ENCODE assay signal across 25 mouse cellular contexts in genomic region chr3:135817124-135817523, GRCm38 (mm10).
"Had no signal": no experiment of that assay in that cellular context is flagged by ENCODE, and none has a peak within 500 bp of the region (broad histone marks: within the 10 kb centered on the region; RNA-seq: fewer than 3 reads in every experiment).

No protein-coding gene starts in this region.

- H3K4me3 ChIP-seq: gastrocnemius, adult 2 months; heart, embryonic 10.5 days; heart, embryonic 12.5 days; hindbrain, embryonic 10.5 days; hindbrain, embryonic 12.5 days; intestine, embryonic 15.5 days; limb, embryonic 13.5 days; limb, embryonic 15.5 days; liver, embryonic 12.5 days had no signal

- ATAC-seq: hindbrain, embryonic 16.5 days; inflammation-experienced regulatory T-cells, adult 6 months; intestine, embryonic 15.5 days; intestine, postnatal 0 days; liver, embryonic 12.5 days had no signal

- H3K9me3 ChIP-seq: heart, embryonic 10.5 days; hindbrain, embryonic 10.5 days; hindbrain, embryonic 12.5 days; intestine, embryonic 15.5 days; limb, embryonic 13.5 days; limb, embryonic 15.5 days; liver, embryonic 12.5 days had no signal

- H3K4me2 ChIP-seq: heart, embryonic 12.5 days; hindbrain, embryonic 12.5 days; hindbrain, embryonic 14.5 days; intestine, embryonic 15.5 days; limb, embryonic 13.5 days; limb, embryonic 15.5 days; liver, embryonic 12.5 days had no signal

- DNase-seq: gastrocnemius, adult 2 months; gastrocnemius, postnatal 14 days; gastrocnemius, postnatal 36 days; heart, adult 18-20 months; heart, postnatal 10 days; heart, postnatal 4 days; kidney, adult 18-20 months; kidney, adult 8-10 months; kidney, postnatal 10 days; kidney, postnatal 36 days; layer of hippocampus, adult 9-11 months; layer of hippocampus, postnatal 36 days; left cerebral cortex, postnatal 4 days had no signal

- H3K27ac ChIP-seq: gastrocnemius, adult 2 months; heart, embryonic 10.5 days; hindbrain, embryonic 10.5 days; hindbrain, embryonic 12.5 days; hindbrain, embryonic 14.5 days; intestine, embryonic 15.5 days; limb, embryonic 13.5 days; limb, embryonic 15.5 days; liver, embryonic 12.5 days had no signal

- H3K4me1 ChIP-seq: heart, embryonic 10.5 days; heart, embryonic 12.5 days; hindbrain, embryonic 10.5 days; hindbrain, embryonic 12.5 days; limb, embryonic 13.5 days; limb, embryonic 15.5 days had no signal

- H3K9ac ChIP-seq: heart, embryonic 12.5 days; hindbrain, embryonic 12.5 days; hindbrain, embryonic 14.5 days; intestine, embryonic 15.5 days; limb, embryonic 13.5 days; limb, embryonic 15.5 days; liver, embryonic 12.5 days had no signal

- H3K36me3 ChIP-seq: heart, embryonic 10.5 days; heart, embryonic 12.5 days; hindbrain, embryonic 10.5 days; hindbrain, embryonic 12.5 days; intestine, embryonic 15.5 days; limb, embryonic 13.5 days; limb, embryonic 15.5 days; liver, embryonic 12.5 days had no signal

- H3K27me3 ChIP-seq: heart, embryonic 12.5 days; hindbrain, embryonic 12.5 days; intestine, embryonic 15.5 days; limb, embryonic 13.5 days; limb, embryonic 15.5 days had no signal
